Mouse (Mus musculus): ENCODE data around the gene Lhx1. TPM values are rescaled to one million over a fixed set of nuclear protein-coding genes. Genes with fewer than 3 reads are reported as not detected.

The Lhx1 gene
- total RNA-seq, 4 experiments from 2014 or later: 0.08 to 0.43 (median 0.18) TPM; not detected in 1

- no peak for DNase-seq (ENCODE audit: low spot score in 2 of 2)
Measured at GRCm38 (mm10) chr11:84496901-84497300, 28.4 kb downstream of the Lhx1 start.

- no peak for DNase-seq (ENCODE audit: low spot score in 2 of 2)
Measured at GRCm38 (mm10) chr11:84495774-84496173, 29.6 kb downstream of the Lhx1 start.

DNA sequence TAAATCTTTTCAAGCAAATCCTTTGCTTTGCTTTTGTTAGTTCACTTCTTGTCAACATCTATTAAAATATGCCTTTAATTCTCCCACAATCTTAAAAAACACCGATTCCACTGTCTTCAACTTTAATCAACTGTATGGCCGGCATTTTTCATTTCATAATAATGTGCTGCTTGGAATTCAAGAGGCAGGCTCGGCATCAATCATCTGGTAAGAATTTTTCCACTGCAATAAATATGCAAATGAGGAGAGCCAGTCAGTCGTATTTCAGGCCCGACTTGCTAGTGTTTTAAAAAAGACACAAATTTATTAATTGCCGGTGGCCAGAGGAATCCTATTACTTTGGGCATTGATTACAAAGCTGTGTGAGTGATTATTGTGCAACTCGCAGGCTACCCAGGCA, 43.7 kb downstream of the Lhx1 start:
- DNase-seq (ENCODE audit: low spot score in 2 of 2): no peak

- no peak for DNase-seq (ENCODE audit: low spot score in 2 of 2)
Measured at GRCm38 (mm10) chr11:84480451-84480850, 44.9 kb downstream of the Lhx1 start.

GRCm38 (mm10) chr11:84476641-84477040, 48.7 kb downstream of the Lhx1 start:
- DNase-seq (ENCODE audit: low spot score in 2 of 2): no peak

DNA sequence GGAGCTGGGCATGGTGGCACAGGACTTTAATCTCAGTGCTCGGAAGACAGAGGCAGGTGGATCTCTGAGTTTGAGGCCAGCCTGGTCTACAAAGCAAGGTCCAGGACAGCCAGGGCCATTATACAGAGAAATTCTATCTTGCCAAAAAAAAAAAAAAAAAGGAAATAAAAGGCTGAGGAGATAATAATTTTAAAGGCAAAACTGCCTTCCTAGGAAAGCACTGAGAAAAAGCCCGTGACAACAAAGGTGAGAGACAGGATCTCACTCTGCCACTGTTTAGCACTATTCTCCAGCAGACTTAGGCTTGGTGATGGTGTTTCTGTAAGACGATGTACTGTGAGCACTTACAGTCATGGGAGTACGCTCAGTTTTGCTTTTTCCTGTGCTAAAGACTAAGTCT, 49.3 kb downstream of the Lhx1 start:
- DNase-seq (ENCODE audit: low spot score in 2 of 2): no peak

DNA sequence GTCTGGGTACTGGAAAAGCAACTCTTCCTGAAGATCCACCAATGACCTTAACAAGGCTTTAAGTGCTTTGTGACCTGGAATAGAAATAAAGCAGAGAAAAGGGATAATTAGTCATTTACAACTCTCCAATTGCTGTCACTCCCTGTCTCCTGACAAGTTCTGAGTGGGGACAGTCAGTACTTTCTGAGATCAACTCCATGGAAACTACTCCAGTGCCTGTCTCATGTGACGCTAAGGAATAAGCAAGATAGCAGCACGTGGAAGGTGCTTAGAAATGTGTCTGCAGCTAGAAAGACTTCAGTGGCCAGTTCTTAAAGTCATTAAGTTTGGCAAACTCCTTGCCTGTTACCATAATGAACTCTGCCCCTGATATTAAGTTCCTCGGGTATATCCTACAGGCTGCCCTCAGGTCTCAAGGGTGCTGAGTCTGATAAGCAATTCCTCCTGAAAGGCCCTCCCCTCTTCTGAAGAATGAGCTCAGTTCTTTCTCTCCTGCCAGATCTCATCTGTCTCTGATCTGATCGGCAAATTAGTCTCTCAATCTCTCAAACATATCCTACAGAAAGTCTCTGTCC, 52.2 kb downstream of the Lhx1 start:
- DNase-seq (ENCODE audit: low spot score in 2 of 2): no peak

Other genes starting within 250 kb of the Lhx1 start
- gene Aatf, start 12.0 kb downstream of the Lhx1 start, total RNA-seq (2022): 10 to 100 TPM; 20.1 to 24.8 (median 21.7) TPM